Mouse (Mus musculus) adrenal gland, adult (tissue): ENCODE results near the gene Fat3.
A peak's percentile ranks its signal among the peaks of the same experiment; 100 is the strongest.

Source experiments
- DNase-seq, 2 experiments: peaks; one replicate each; pipeline ENCODE4 v3.0.0; 2022 to 2023; ENCODE audit warnings: low spot score in 1 of 2; ENCODE audit not compliant: inconsistent age in 2 of 2

Gene Fat3

GRCm38 (mm10) chr9:16147735-16148134 is 353.4 kb downstream of the Fat3 start:
- no peak for DNase-seq

GRCm38 (mm10) chr9:16144684-16145083 is 356.4 kb downstream of the Fat3 start:
- DNase-seq = no peak

GRCm38 (mm10) chr9:16139300-16139699 is 361.8 kb downstream of the Fat3 start:
- DNase-seq = no peak

- no peak for DNase-seq
Observed at GRCm38 (mm10) chr9:16133098-16133497, 368.0 kb downstream of the Fat3 start.

- DNase-seq = no peak
Observed at GRCm38 (mm10) chr9:16132594-16132993, 368.5 kb downstream of the Fat3 start.

- DNase-seq = no peak
Observed at GRCm38 (mm10) chr9:16121756-16122155, 379.3 kb downstream of the Fat3 start.

GRCm38 (mm10) chr9:16114821-16115485 is 386.1 kb downstream of the Fat3 start:
- no peak for DNase-seq

GRCm38 (mm10) chr9:16113936-16114642 is 387.0 kb downstream of the Fat3 start:
- no peak for DNase-seq

GRCm38 (mm10) chr9:16107900-16108299 is 393.2 kb downstream of the Fat3 start:
- no peak for DNase-seq

GRCm38 (mm10) chr9:16107386-16107785 is 393.7 kb downstream of the Fat3 start:
- no peak for DNase-seq

GRCm38 (mm10) chr9:16098553-16098952 is 402.5 kb downstream of the Fat3 start:
- DNase-seq = no peak

GRCm38 (mm10) chr9:16093047-16093668 is 407.9 kb downstream of the Fat3 start:
- no peak for DNase-seq

GRCm38 (mm10) chr9:16092051-16092967 is 408.8 kb downstream of the Fat3 start:
- DNase-seq = no peak

GRCm38 (mm10) chr9:16079292-16079691 is 421.8 kb downstream of the Fat3 start:
- DNase-seq = no peak

GRCm38 (mm10) chr9:16074664-16075063 is 426.4 kb downstream of the Fat3 start:
- no peak for DNase-seq

- DNase-seq = peak; percentile 15 to 67
Observed at GRCm38 (mm10) chr9:16074116-16074515, 427.0 kb downstream of the Fat3 start.

- no peak for DNase-seq
Observed at GRCm38 (mm10) chr9:16063447-16063846, 437.6 kb downstream of the Fat3 start.

- DNase-seq = no peak
Observed at GRCm38 (mm10) chr9:16062472-16062871, 438.6 kb downstream of the Fat3 start.

- peak; percentile 57 to 84 for DNase-seq
Observed at GRCm38 (mm10) chr9:16046686-16047085, 454.4 kb downstream of the Fat3 start.

- DNase-seq = no peak
Observed at GRCm38 (mm10) chr9:16037375-16037774, 463.7 kb downstream of the Fat3 start.

- no peak for DNase-seq
Observed at GRCm38 (mm10) chr9:16036346-16036745, 464.7 kb downstream of the Fat3 start.
